8 mouse cellular contexts compared by ENCODE assay signal in the genomic region with DNA sequence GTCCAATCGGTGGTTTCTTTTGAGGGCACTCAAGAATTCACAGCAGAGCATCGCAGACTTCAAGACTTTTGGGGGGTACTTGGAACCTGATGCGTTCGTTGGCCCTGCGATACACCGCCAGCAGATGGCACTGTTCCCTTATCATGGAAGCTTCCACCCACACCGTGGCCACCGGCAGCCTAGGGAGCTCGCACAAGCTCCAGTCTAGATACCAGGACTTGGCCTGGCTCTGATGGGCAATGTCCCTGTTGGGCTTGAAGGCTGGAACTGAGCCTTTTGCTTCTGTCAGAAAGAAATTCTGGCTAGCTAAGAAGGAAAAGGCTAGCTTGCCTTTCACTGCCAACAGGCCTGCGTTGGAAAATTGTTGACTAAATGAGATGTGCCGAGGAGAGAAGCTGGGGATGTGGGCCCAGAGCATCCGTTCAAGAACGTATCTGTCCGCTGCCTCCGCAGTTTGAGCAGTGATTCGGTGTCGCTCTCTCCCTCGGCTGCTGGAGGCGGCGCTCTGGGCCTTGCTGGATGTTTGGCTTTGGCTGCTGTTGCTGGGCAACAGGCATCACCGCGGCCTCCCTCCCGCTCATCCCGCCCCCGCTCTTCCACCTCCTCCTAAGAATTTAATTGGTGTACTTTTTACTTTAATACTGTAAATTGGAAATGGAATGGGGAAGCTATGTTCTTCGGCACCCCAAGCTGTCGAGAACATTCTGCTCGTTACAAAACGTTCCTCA. TPM values are rescaled to one million over a fixed set of nuclear protein-coding genes. Genes with fewer than 3 reads are reported as not detected.
DNase-seq lines count a peak whose midpoint lies in the region; ATAC-seq and TF ChIP-seq lines count a peak whose summit lies in the region.

A gene (minus strand): TSS at position 512 of the 728 bp plus-strand sequence.

- no peak within 1 kb of the TSS for H3K4me3 ChIP-seq in hindbrain, embryonic 11.5 days (ENCODE audit: low read depth, low read length)
- H3K4me3 ChIP-seq in lung, postnatal 0 days (ENCODE audit: low read depth, low read length), result no peak within 1 kb of the TSS

- peak; percentile 97 for TF ChIP-seq CTCF in lung, postnatal 0 days (IDR thresholded peaks at IDR 0.05)

- H3K4me2 ChIP-seq in hindbrain, embryonic 11.5 days (replicated peaks; ENCODE audit: low read depth, low read length), result peak within 1 kb of the TSS; percentile 25
- peak within 1 kb of the TSS; percentile 3; the same call in 1 of the 2 replicates for H3K4me2 ChIP-seq in lung, postnatal 0 days (replicated peaks; ENCODE audit: low read depth, low read length)

- H3K4me1 ChIP-seq in hindbrain, embryonic 11.5 days (replicated peaks; ENCODE audit: control insufficient read depth, insufficient read depth, low read length), result peaks cover 6% of the 10 kb centered on the region; the same call in 1 of the 2 replicates
- 0 out of 2 replicates have a peak, but pooled peaks cover 6% of the 10 kb centered on the region for H3K4me1 ChIP-seq in lung, postnatal 0 days (ENCODE audit: insufficient read depth, low read depth, low read length)

- H3K36me3 ChIP-seq in hindbrain, embryonic 11.5 days (ENCODE audit: control insufficient read depth, insufficient read depth, low read length), result no peaks in the 10 kb centered on the region
- H3K36me3 ChIP-seq in lung, postnatal 0 days (ENCODE audit: insufficient read depth, low read length), result no peaks in the 10 kb centered on the region

- DNase-seq in MN1 (ENCODE audit: low spot score), result peak; percentile 97
- peak; percentile 95 for DNase-seq in cerebellum, adult 9-10 months
- peak; percentile 86 to 98 for DNase-seq in frontal cortex, adult 2 months (ENCODE audit: extremely low spot score in 1 of 2, low spot score in 1 of 2)
- peak; percentile 97 for DNase-seq in hindbrain, embryonic 11.5 days (ENCODE audit: low spot score)
- peak; percentile 97 for DNase-seq in layer of hippocampus, postnatal 10 days (ENCODE audit: low spot score in 2 of 2)
- peak; percentile 90 for DNase-seq in lung, postnatal 0 days (ENCODE audit: low spot score)
- DNase-seq in ovary, postnatal 14 days (ENCODE audit: low spot score), result peak; percentile 88
- peak; percentile 66 to 88 for DNase-seq in thymus, postnatal 10 days (ENCODE audit: low spot score in 2 of 2)

- no peak within 1 kb of the TSS for H3K9ac ChIP-seq in hindbrain, embryonic 11.5 days (ENCODE audit: low read depth, low read length)
- H3K9ac ChIP-seq in lung, postnatal 0 days (replicated peaks; ENCODE audit: low read depth), result no peak within 1 kb of the TSS

- ATAC-seq in hindbrain, embryonic 11.5 days (ENCODE audit: low FRiP score), result peak; percentile 81
- ATAC-seq in lung, postnatal 0 days, result peak; percentile 85

- no peaks in the 10 kb centered on the region for H3K9me3 ChIP-seq in hindbrain, embryonic 11.5 days (ENCODE audit: control insufficient read depth, low read length)
- no peaks in the 10 kb centered on the region for H3K9me3 ChIP-seq in lung, postnatal 0 days (ENCODE audit: low read length)

- 3% methylated on average over 29 of the region's 29 CpGs for WGBS in hindbrain, embryonic 11.5 days
- 4% methylated on average over 29 of the region's 29 CpGs for WGBS in lung, postnatal 0 days

- no peak within 1 kb of the TSS for H3K27ac ChIP-seq in hindbrain, embryonic 11.5 days (ENCODE audit: low read depth, low read length)
- H3K27ac ChIP-seq in lung, postnatal 0 days (ENCODE audit: low read length), result no peak within 1 kb of the TSS

- peaks cover 39% of the 10 kb centered on the region for H3K27me3 ChIP-seq in hindbrain, embryonic 11.5 days (ENCODE audit: control insufficient read depth, insufficient read depth, low read length)
- H3K27me3 ChIP-seq in lung, postnatal 0 days (replicated peaks; ENCODE audit: insufficient read depth, low read length), result peaks cover 32% of the 10 kb centered on the region; the same call in 1 of the 2 replicates

- TF ChIP-seq EP300 in lung, postnatal 0 days (IDR thresholded peaks at IDR 0.05), result no peak

RNA-seq across cellular contexts. Expression of the gene that starts here (rescaled TPM):
- polyA plus RNA-seq in frontal cortex, adult 2 months (2012; rRNA removed), result not detected in 2 replicates
- not detected in 2 replicates for polyA plus RNA-seq in hindbrain, embryonic 11.5 days (2014; fragmentation: Nextera tagmentation; extraction: Ambion mirVana)
- under 1 TPM in 1 of 2 experiments, not detected in 1; 0.53 TPM for total RNA-seq in layer of hippocampus, postnatal 10 days (2021)
- polyA plus RNA-seq in lung, postnatal 0 days (2015; fragmentation: Nextera tagmentation; extraction: Ambion mirVana), result not detected in 2 replicates

Comparison
In these comparisons a context has a peak if more than half of its experiments do, and no peak if none do; other contexts are left out.
1. Peak in DNase-seq in frontal cortex, adult 2 months; RNA of the gene not detected or under 1 TPM.
2. Peak in DNase-seq, ATAC-seq and H3K4me2 ChIP-seq in hindbrain, embryonic 11.5 days; RNA of the gene not detected or under 1 TPM.
3. Peak in DNase-seq in layer of hippocampus, postnatal 10 days; RNA of the gene not detected or under 1 TPM.
4. Peak in DNase-seq, ATAC-seq and H3K4me2 ChIP-seq in lung, postnatal 0 days; RNA of the gene not detected or under 1 TPM.